Mouse (Mus musculus) midbrain, embryonic 15.5 days (tissue): Measurements from ENCODE around the gene Psmc4. TPM values are rescaled to one million over a fixed set of nuclear protein-coding genes. Genes with fewer than 3 reads are reported as not detected.

Source experiments
- ATAC-seq: fragments of 200-750 bp; cut with Nextera tagmentation; replicated peaks from 2 replicates; pipeline ENCODE4 v1.8.0; 2017; ENCODE audit warnings: moderate TSS enrichment
- H3K27ac ChIP-seq: fragments of 300-500 bp; sonication (generic); 2 replicates; pipeline ENCODE4 v1.5.1; 2015; ENCODE audit warnings: mild to moderate bottlenecking, inconsistent platforms
- H3K27me3 ChIP-seq: fragments of 300-500 bp; sonication (generic); replicated peaks from 2 replicates; pipeline ENCODE4 v1.6.1; 2015; ENCODE audit warnings: inconsistent platforms
- H3K36me3 ChIP-seq: fragments of 300-500 bp; sonication (generic); replicated peaks from 2 replicates; pipeline ENCODE4 v1.6.1; 2015; ENCODE audit warnings: inconsistent platforms
- H3K4me1 ChIP-seq: fragments of 300-500 bp; sonication (generic); 2 replicates; pipeline ENCODE4 v1.6.1; 2015; ENCODE audit warnings: inconsistent platforms
- H3K4me2 ChIP-seq: fragments of 300-500 bp; sonication (generic); 2 replicates; pipeline ENCODE4 v1.6.1; 2015; ENCODE audit warnings: inconsistent platforms, mild to moderate bottlenecking, moderate library complexity
- H3K4me3 ChIP-seq: fragments of 300-500 bp; sonication (generic); 2 replicates; pipeline ENCODE4 v1.5.1; 2015; ENCODE audit warnings: mild to moderate bottlenecking, inconsistent platforms
- H3K9ac ChIP-seq: fragments of 300-500 bp; sonication (generic); 2 replicates; pipeline ENCODE4 v1.6.1; 2015; ENCODE audit warnings: mild to moderate bottlenecking, inconsistent platforms
- H3K9me3 ChIP-seq: fragments of 300-500 bp; sonication (generic); 2 replicates; pipeline ENCODE4 v1.6.1; 2016; ENCODE audit warnings: inconsistent platforms
- WGBS: fragments of 180-500 bp; shearing (Covaris S2); methylation state at CpG from one replicate; pipeline ENCODE4 v1.1.7; 2015; ENCODE audit warnings: mixed read lengths; 5-methylcytosine and 5-hydroxymethylcytosine counted together
- polyA plus RNA-seq: library from polyadenylated mRNA; unstranded; fragments of >200 nt; fragmentation: Nextera tagmentation; extraction: Ambion mirVana; gene quantifications from 2 replicates; pipeline ENCODE4 v1.2.1, GENCODE M21; 2015

The Psmc4 gene
- polyA plus RNA-seq = 296 and 299 TPM in 2 replicates

GRCm38 (mm10) chr7:28049476-28050409 is at the start of gene Psmc4:
TSS of gene Psmc4 (minus strand) at chr7:28050101.
- no peaks in the 10 kb centered on the region for H3K27me3 ChIP-seq
- peak within 1 kb of the TSS; percentile 82 for H3K4me2 ChIP-seq
- peaks cover 13% of the 10 kb centered on the region for H3K4me1 ChIP-seq
- H3K36me3 ChIP-seq = peaks cover 38% of the 10 kb centered on the region
- ATAC-seq = peak; percentile 97
- peak within 1 kb of the TSS; percentile 88 for H3K9ac ChIP-seq
- H3K4me3 ChIP-seq = peak within 1 kb of the TSS; percentile 90
- H3K27ac ChIP-seq = peak within 1 kb of the TSS; percentile 61; the same call in 1 of the 2 replicates
- H3K9me3 ChIP-seq = no peaks in the 10 kb centered on the region
- WGBS = under 1% methylated on average over 52 of the region's 52 CpGs

GRCm38 (mm10) chr7:28099101-28099500 is 49.2 kb upstream of the Psmc4 start:
- H3K9ac ChIP-seq = no peak overlapping the region
- no peak overlapping the region for H3K4me3 ChIP-seq
- H3K36me3 ChIP-seq = no peaks in the 10 kb centered on the region
- no peaks in the 10 kb centered on the region for H3K9me3 ChIP-seq
- 95% methylated on average over 16 of the region's 16 CpGs for WGBS
- H3K27me3 ChIP-seq = no peaks in the 10 kb centered on the region
- no peak for ATAC-seq
- no peak overlapping the region for H3K4me2 ChIP-seq
- no peaks in the 10 kb centered on the region for H3K4me1 ChIP-seq
- no peak overlapping the region for H3K27ac ChIP-seq

DNA sequence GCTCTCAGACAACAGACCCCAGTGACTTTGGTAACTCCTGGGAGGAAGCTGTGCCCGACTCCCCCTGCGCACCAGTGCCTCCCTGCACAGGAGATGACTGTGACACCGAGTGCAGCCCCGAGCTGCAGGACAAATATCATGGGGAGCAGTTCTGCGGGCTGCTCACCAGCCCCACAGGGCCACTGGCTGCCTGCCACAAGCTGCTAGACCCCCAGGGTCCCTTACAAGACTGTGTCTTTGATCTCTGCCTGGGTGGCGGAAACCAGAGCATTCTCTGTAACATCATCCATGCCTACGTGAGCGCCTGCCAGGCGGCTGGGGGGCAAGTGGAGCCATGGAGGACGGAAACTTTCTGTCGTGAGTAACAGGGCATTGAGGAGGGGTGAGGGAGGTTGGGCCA is 43.6 kb upstream of the Psmc4 start:
- Histone ChIP-seq H3K4me1 (no peaks in the 10 kb centered on the region), H3K27me3 (no peaks in the 10 kb centered on the region), H3K36me3 (no peaks in the 10 kb centered on the region), H3K4me2 (no peak overlapping the region), H3K27ac (no peak overlapping the region), H3K9ac (peak overlapping the region; percentile 8; the same call in 1 of the 2 replicates), H3K9me3 (no peaks in the 10 kb centered on the region), H3K4me3 (no peak overlapping the region)
- no peak for ATAC-seq
- WGBS = 43% methylated on average over 11 of the region's 11 CpGs

- Histone ChIP-seq H3K4me2 (no peak overlapping the region), H3K4me3 (no peak overlapping the region), H3K27me3 (no peaks in the 10 kb centered on the region), H3K9ac (no peak overlapping the region), H3K36me3 (no peaks in the 10 kb centered on the region), H3K27ac (no peak overlapping the region), H3K4me1 (no peaks in the 10 kb centered on the region), H3K9me3 (no peaks in the 10 kb centered on the region)
- no peak for ATAC-seq
- 83% methylated on average over 16 of the region's 16 CpGs for WGBS
Observed at GRCm38 (mm10) chr7:28086236-28086635, 36.3 kb upstream of the Psmc4 start.

- Histone ChIP-seq H3K27me3 (no peaks in the 10 kb centered on the region), H3K36me3 (no peaks in the 10 kb centered on the region), H3K4me3 (no peak overlapping the region), H3K27ac (no peak overlapping the region), H3K4me2 (no peak overlapping the region), H3K4me1 (no peaks in the 10 kb centered on the region), H3K9me3 (no peaks in the 10 kb centered on the region), H3K9ac (no peak overlapping the region)
- ATAC-seq = no peak
- 80% methylated on average over 7 of the region's 7 CpGs for WGBS
Observed at GRCm38 (mm10) chr7:28084215-28084614, 34.3 kb upstream of the Psmc4 start.

DNA sequence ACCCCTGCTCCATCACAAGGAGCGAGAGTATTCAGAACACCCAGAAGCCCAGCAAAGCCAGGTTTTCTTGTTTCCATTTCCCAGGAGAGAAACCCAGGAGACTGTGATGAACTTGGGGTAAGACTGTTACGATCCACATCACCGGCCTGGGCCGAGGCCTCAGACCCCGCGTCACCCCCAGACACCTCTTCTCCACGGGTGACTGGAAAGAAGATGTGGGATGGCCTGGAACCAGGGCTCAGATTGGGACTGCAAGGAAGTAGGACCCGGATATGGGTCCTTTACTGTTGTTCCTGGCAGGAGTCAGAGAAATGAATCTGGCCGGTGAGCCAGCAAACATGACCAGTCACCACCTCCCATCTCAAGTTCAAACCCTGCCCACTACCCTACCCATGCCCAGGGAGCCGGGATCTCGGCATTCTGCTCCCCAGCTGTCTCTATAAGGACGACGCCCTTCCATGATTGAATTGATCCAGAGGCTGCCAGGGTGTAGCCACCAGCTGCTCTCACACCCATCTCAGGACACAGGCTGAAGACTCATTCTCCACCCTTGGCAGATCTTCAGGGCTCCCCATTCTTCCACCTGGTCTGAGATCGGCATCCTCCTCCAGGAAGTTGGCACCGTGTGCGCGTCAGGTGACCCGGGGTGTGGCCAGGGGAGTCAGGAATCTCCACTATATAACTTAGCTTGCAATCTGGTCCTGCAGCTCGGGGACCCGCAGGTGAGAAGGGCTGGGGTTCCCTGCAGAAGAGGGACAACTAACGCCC is 20.8 kb upstream of the Psmc4 start, which contains the start of gene Fcgbp:
Gene Fcgbp (plus strand): TSS at position 706 of the 768 bp plus-strand sequence.
- H3K9me3 ChIP-seq = no peaks in the 10 kb centered on the region
- H3K4me3 ChIP-seq = no peak within 1 kb of the TSS
- WGBS = 88% methylated on average over 21 of the region's 21 CpGs
- H3K36me3 ChIP-seq = no peaks in the 10 kb centered on the region
- H3K27ac ChIP-seq = no peak within 1 kb of the TSS
- H3K4me1 ChIP-seq = no peaks in the 10 kb centered on the region
- no peak within 1 kb of the TSS for H3K4me2 ChIP-seq
- no peaks in the 10 kb centered on the region for H3K27me3 ChIP-seq
- H3K9ac ChIP-seq = no peak within 1 kb of the TSS
- no peak for ATAC-seq

GRCm38 (mm10) chr7:28069546-28070172 is 19.8 kb upstream of the Psmc4 start:
- Histone ChIP-seq H3K4me1 (no peaks in the 10 kb centered on the region), H3K27ac (no peak overlapping the region), H3K27me3 (no peaks in the 10 kb centered on the region), H3K4me3 (no peak overlapping the region), H3K9me3 (no peaks in the 10 kb centered on the region), H3K4me2 (no peak overlapping the region), H3K9ac (no peak overlapping the region), H3K36me3 (no peaks in the 10 kb centered on the region)
- 41% methylated on average over 3 of the region's 3 CpGs for WGBS
- ATAC-seq = no peak

DNA sequence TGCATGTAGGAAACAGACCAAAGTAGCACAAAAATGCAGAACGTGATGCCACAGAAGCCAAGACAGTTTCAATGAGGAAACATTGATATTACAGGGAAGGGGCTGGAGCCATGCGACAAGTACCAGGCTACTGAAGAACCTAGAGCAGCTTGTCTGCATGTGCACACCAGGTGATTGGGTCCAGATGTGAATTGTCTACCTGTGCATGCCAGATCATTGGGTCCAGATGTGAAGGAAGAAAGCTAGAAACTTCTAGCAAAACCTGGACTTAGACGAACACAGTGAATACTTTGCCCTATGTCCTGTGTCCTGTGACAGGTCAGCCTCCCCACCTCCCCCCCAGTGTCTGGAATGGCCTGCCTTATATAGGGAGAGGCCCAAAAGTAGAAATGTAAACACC is 18.8 kb upstream of the Psmc4 start:
- Histone ChIP-seq H3K4me3 (no peak overlapping the region), H3K27ac (no peak overlapping the region), H3K27me3 (no peaks in the 10 kb centered on the region), H3K9ac (no peak overlapping the region), H3K4me2 (no peak overlapping the region), H3K9me3 (no peaks in the 10 kb centered on the region), H3K4me1 (no peaks in the 10 kb centered on the region), H3K36me3 (no peaks in the 10 kb centered on the region)
- 81% methylated on average over 3 of the region's 3 CpGs for WGBS
- no peak for ATAC-seq

GRCm38 (mm10) chr7:28059972-28060371 is 10.1 kb upstream of the Psmc4 start:
- H3K9me3 ChIP-seq = no peaks in the 10 kb centered on the region
- H3K27ac ChIP-seq = no peak overlapping the region
- no peak overlapping the region for H3K4me3 ChIP-seq
- no peak overlapping the region for H3K9ac ChIP-seq
- no peak overlapping the region for H3K4me2 ChIP-seq
- no peak for ATAC-seq
- WGBS = 97% methylated on average over 1 of the region's 1 CpGs
- H3K27me3 ChIP-seq = no peaks in the 10 kb centered on the region
- no peaks in the 10 kb centered on the region for H3K36me3 ChIP-seq
- H3K4me1 ChIP-seq = no peaks in the 10 kb centered on the region

DNA sequence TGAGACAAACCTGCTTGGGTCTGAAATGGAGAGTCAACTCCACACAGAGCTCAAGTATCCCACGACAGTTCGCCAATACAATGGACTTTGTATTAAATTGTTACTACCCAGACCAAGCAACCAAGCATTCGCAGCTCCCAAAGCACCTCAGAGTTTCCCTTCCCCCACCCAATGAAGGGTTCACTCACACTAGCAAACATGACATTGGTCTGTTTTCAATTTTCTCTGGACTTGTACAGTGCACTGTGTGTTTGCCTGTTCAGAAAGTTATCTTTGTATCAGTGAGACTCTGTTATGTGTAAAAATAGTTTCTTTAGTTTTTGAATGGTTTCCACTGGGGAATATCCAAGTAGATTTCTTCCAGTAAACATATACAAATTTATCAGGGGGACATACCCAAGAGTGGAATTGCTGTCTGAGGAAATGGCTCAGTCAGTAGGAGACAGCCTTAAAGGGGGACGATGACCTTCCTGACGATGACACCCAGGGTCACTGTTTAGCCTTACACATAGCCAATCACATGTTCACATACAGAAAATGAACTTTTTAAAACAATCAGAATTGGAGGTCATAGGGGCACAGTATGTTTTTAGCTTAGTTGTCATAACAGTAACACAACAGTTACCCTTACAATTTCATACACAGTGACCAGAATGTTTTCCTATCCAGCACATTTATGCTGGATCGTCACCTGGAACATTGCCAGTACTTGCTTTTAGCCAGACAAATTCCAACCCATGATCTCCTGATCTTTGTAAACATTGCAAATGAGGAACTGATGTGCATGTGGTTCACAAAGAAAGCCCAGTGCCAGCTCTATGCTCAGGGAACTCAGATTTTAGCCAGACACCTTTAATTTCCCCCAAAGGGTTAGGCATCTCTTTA is 3.4 kb upstream of the Psmc4 start:
- ATAC-seq = no peak
- WGBS = 84% methylated on average over 6 of the region's 6 CpGs
- H3K27ac ChIP-seq = no peak overlapping the region

GRCm38 (mm10) chr7:28050584-28050983 is 683 bp upstream of the Psmc4 start:
- H3K36me3 ChIP-seq = peaks cover 29% of the 10 kb centered on the region
- no peaks in the 10 kb centered on the region for H3K27me3 ChIP-seq
- peaks cover 13% of the 10 kb centered on the region for H3K4me1 ChIP-seq
- WGBS = 60% methylated on average over 17 of the region's 17 CpGs
- H3K9me3 ChIP-seq = no peaks in the 10 kb centered on the region
- ATAC-seq = peak; percentile 8; the same call in 1 of the 2 replicates
- H3K4me2 ChIP-seq = peak overlapping the region; percentile 34
- peak overlapping the region; percentile 90 for H3K4me3 ChIP-seq
- H3K27ac ChIP-seq = no peak overlapping the region
- no peak overlapping the region for H3K9ac ChIP-seq

More for the DNA sequence above, 3.4 kb upstream of the Psmc4 start:
- Histone ChIP-seq H3K4me1 (peaks cover 13% of the 10 kb centered on the region), H3K4me2 (no peak overlapping the region), H3K27me3 (no peaks in the 10 kb centered on the region), H3K36me3 (peaks cover 4% of the 10 kb centered on the region; the same call in 1 of the 2 replicates), H3K9ac (no peak overlapping the region), H3K9me3 (no peaks in the 10 kb centered on the region), H3K4me3 (no peak overlapping the region)
